Mouse (Mus musculus): ENCODE results near the gene Cux2.

Gene Cux2

DNA sequence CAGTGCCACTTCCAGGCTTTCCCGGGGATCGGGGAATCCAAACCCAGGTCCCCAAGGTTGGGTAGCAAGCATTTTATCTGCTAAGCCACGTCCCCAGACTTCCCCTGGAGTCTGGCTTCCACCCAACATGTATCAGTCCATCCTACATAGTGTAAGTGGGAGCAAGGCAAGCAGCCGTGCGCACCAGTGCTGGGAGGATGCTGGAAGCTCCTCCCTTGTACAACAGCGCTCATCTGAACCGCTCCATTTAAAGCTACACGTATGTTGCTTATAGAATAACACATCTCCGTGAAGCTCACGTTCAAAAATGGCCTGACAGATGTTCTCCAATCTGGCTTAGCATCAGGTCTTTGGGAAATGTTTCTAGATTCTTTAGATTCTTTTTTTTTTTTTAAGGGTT is 86.9 kb downstream of the Cux2 start:
- no peak for DNase-seq (ENCODE audit: low spot score in 2 of 2)

DNA sequence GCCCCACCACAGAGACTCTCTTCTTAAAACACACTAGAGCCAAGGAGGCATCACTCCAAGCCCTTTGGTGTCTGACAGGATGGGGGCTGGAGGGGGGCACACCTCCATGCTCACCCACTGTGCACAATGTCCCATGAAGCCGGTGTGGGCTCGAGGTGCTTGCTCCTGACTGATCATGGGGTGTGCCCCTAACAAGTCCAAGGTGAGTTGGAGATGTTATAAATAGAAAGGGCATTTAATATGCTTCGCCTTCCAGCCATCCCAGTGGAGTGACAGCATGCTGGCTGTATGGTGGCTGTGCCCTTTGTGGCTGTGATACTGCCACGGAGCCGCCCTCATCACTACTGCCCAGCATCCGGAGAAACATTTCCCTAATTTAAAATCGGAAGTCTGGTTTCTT is 87.5 kb downstream of the Cux2 start:
- DNase-seq (ENCODE audit: low spot score in 2 of 2): no peak

DNA sequence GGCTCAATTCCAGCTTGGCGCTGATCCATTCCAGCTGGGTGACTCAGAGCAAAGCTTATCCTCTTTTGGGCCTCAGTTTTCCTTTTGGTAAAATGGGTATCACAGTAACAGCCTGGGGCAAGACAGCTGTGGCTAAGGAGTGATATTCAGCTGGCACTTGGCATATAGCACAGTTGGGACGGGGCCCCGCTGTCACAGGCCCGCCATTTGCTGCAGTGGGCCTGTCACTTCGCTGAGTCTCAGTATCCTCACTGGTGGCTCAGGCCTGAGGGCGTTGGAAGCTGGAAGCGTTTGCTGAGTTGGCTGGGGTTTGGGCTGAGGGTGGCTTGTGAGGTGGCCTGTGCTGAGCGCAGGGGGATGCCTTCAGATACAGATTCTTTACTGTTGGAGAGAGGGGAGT is 88.6 kb downstream of the Cux2 start:
- DNase-seq (ENCODE audit: low spot score in 2 of 2): no peak

DNA sequence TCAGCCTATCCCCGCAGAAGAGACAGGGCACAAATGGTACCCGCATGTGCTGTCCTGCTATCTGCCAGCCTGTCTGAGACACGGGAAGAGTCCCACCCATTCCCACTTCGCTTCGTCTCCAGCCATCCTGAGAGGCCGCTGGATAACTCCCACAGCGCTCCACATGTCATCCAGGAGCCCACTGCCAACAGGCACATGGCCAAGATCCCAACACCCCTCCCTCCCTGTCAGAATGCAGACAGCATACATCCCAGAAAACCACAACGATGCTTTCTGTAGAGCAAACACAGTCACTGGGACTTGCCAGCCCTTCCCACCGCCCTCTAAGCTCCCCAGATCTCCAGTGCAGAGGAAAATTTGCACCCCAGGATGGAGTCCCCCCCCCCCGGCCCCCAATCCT is 90.2 kb downstream of the Cux2 start:
- no peak for DNase-seq (ENCODE audit: low spot score in 2 of 2)

DNA sequence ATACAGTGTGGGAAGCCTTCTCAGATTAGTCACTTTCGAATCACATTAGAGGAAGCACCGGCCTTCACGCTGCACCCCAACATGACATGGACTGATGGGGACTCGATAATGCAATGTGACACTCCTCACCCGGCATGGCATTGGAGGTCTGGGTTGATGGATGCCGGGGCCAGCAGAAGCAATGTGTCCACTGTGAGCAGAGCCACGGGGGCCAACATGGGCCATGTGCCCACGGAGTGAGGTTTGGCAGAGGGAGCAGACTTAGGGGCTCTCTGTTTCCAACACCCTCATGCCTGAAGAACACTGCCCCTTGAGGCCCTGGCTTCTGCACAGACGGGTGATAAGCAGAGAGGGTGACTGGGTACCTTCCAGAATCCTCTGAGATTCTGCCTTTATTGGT is 91.4 kb downstream of the Cux2 start:
- no peak for DNase-seq (ENCODE audit: low spot score in 2 of 2)

DNA sequence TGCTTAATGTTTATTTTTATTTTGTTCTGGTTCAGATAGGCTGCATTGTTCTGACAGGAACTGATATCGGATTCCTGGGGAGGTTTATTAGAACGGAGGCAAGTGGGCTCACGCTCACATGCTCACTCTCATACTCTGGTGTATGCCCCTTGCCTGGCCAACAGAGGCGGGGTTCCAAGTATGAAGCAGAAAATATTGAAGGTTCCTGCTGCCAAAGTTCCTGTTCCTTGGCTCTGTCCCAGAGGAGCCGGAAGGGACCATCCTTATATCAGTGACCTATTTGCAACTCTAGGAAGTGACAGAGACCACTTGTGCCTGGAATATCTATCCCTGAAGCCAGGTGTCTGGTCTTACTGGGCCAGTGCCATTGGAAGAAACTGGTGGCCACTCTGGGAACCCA is 94.1 kb downstream of the Cux2 start:
- no peak for DNase-seq (ENCODE audit: low spot score in 2 of 2)

DNA sequence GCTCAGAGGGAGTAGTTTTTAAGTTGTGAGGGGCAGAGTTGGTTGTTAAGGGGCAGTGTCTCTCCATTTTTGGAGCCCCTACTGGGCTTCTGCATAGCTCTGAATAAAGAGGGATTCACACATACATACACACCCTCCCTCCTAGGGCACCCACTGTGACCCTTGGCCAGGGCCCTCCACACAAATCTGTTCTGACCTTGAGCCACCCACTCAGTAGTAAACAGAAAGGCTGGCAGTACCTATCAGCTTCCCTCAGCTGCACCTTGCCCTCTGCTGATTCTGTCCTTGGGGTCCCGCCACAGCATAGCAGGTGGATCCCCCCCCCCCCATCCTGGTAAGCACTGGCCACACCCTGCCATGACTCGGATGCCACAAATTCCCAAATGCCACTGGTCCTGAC is 99.7 kb downstream of the Cux2 start:
- DNase-seq (ENCODE audit: low spot score in 2 of 2): no peak

DNA sequence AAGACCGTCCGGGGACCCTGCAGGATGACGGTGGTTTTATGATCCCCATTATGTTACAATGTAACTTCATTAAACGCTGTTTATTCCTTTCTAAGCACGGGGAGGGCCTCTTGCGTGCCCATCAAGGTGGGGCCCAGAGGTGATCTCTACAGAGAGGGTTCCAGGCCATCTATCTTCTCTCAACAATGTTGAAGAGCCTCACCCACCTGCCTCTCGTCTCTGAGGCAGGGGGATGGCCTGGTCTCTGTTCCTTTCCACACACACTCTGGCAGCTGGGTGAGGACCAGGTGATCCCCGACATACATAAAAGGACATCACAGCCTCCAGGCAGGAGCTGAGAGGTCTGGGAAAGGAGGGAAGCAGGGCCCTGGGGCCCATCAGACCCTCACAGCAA is 100.9 kb downstream of the Cux2 start:
- DNase-seq (ENCODE audit: low spot score in 2 of 2): no peak

DNA sequence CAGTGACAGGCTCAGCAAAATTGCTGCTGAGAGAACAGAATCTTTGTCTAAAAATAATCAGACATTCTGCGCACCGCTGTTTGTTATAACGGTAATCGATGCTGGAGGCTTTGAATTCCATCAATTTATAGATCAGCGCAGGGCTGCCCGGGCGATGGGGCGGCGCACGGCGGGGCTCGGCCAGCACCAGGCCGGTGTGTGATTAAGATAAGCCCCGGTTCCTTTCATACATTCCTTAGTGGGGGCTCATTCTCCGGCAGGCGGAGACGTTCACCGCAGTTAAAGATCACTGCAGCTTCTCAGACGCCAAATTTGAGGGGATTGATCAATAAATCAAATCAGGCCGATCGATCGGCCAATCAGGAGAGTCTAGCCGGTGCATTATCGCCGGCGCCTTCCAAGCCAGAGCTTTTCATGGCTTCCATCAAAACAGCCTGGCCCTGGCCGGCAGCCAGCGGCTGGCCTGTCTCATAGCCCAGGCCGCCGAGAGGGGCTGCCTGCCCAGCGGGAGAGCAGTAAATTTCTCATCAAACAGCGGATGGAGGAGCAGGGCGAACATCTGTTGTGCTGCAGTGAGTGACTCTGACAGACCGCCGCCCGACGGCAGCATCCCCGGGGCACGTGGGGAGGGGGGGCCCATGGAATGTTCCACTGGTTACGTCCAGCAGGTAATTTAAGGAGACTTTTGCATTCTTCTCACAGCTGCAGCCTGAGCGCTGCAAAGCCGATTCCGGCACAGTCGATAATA is 101.4 kb downstream of the Cux2 start:
- DNase-seq (ENCODE audit: low spot score in 2 of 2): no peak

DNA sequence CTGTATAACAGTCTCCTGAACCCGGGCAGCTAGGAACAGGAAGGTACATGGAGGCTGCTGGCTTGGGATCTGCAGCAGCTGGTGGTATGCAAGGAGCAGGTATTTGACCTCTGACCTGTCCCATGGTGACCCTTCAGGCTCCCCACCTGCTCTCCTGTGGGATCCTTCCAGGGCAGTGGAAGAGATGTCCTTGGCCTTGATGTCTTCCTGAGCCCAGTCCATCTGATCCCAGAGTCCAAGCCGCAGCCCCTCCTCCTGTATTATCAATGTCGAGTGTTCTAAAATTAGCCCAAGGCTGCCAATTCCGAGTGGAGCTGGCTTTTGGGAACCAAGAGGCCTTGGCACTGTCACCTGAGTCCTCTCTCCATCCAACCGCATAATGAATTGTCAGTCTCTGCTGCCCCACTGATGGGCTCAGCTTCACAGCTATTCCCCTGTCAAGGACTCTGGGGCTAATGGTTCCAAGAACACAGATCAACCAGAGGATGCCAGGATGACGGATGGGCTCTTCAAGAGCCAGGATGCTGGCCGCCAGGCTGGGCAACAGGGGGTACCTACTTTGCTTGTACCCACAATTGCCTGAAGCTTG is 103.2 kb downstream of the Cux2 start:
- DNase-seq (ENCODE audit: low spot score in 2 of 2): no peak

DNA sequence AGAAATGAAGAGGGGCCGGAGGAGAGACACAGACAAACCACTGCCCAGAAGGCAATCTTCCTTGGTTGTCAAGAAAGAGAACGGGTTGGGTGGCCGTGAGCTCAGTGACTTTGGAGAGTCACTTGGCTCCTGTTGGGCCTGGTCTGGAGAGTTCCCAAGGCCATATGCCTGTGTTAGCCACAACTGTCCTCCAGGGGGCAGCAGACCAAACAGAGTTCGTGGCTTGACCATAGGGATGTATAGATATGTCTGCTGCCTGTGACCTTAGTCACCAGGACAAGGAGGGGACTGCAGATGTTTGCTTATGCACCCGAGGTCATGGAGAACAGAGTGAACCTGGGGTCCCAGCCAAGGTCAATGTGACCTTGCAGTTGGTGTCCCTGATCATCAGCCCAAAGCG is 104.1 kb downstream of the Cux2 start:
- DNase-seq (ENCODE audit: low spot score in 2 of 2): no peak

DNA sequence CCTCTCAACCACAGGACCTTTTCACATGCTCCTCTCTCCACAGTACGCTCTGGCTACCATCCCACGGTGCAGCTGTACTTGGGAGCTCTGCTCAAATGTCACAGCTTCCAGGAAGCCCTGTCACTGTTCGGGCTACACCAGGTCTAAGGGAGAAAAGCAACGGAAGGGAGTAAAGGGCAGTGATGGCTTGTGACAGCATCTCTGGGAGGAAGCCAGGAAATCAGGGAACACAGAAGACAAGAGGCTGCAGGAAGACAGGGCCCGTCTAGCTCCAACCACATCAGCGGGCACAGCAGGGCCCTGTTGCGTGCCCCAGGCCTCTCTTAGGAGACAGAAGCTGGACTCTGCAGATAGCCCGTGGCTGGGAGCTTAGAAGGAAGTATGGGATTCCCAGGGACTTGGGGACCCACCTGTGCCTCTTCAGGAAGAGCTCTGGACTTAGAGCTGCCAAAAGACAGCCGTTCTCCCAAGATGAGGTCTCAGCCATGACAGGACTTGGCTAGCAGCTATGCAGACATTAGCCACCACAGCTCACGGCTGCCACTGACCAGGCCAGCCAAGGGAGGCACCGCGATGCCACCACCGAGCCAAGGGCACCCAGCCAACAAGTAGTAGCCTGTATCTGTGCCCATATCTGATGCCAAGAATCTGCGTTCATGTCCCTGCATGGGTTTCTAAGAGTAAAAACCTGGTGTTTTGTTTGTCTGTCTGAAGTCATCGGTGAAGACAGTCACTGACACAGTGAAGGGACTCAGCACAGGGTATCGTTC is 105.7 kb downstream of the Cux2 start:
- no peak for DNase-seq (ENCODE audit: low spot score in 2 of 2)

DNA sequence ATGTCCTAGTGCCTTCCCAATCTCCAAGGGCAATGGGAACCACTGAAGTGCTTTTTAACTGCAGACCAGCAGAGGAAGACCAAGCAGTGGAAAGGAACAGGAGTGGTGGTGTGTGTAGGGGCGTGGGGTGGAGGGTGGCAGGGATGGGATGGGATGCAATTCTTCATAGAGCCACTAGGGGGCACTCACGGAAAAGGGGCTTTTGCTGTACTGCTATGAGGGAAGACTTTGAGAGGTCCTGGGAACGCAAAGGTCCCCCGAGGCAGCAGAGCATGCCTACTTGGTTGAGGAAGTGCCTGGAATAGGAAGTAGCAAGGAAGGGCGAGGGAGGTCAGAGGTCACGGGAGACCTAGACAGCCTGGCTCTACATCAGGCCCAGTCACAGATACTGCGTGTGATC is 106.4 kb downstream of the Cux2 start:
- DNase-seq (ENCODE audit: low spot score in 2 of 2): no peak

DNA sequence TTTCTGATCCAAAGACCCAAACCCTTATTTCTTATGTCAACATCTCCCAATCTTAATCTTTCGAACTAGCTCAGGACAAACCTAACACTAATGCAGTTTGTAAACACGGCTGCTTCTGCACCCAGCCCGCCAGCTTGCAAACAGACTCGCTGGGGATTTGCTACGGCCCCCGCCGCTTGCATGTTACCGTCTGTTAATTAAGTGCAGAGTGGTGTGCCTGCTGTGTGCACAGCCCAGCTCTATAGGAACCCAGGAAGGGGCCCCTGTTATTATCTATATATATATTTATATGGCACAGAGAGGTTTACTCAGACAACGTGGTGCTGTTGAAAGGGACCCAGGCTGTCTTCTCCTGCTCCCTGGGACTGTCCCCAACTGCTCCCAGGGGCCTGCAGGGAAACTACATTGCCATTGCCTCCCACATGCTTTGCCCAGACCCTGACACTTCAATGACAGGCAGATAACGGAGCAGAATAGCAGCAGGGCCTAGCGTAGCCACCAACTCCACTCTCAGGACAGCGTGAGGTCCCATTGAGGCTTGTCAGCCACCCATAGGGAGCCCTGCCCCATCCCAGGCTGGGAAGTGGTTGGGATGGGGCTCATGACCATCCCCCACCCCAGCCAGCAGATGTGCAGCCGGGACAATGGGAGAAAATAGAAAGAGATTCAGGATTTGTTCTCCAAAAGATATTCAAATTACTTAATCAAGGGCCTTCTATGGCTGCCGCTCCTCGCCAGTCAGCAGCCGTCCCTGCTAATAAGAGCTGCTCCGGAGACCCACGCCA is 111.6 kb downstream of the Cux2 start:
- no peak for DNase-seq (ENCODE audit: low spot score in 2 of 2)

DNA sequence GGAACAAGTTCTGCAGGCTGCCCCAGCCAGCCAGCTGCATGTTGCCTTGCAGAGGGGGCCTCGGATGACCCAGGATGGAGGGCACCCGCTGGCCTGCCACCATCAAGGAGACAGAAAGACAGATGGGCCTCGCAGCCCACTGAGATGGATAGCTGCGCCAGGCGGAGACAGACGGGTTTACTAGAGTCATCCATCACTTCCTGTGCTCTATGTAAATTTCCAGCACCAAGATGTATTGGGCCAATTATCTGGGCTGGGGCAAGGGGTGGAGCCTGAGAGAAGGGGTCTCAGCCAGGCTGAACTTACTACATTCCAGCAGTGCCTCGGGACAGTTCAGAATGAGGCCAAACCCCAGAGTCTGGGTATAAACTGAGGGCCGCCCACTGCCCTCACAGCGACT is 119.6 kb downstream of the Cux2 start:
- DNase-seq (ENCODE audit: low spot score in 2 of 2): no peak

DNA sequence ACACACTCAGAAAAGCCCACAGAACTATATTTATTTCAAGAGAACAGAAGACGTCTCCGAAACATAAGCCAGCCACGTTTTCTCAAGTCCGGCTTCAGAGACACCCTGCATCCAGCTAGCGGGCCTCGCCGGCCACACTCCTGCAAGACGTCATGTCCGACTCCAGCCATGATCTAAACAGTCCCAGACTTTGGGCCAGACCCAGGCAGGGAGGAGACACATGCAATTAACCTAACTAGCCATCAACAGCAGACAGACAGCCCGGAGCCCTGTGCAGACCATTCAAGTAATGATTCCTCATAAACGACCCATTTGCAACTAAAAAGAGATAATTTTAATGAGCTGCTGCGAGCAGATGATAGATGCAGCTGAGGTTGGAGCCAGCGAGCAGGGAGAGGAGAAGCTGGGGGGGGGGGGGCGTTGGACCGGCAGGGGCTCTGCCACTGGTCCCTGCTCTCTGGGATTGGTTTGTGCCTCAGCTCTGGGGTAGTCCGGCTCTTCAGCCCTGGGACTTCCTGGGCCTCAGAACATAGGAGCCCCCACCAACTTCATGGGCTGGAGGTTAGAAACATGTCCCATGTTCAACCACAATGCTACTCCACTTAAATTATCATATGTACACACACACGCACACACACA is 121.4 kb downstream of the Cux2 start:
- DNase-seq (ENCODE audit: low spot score in 2 of 2): no peak

DNA sequence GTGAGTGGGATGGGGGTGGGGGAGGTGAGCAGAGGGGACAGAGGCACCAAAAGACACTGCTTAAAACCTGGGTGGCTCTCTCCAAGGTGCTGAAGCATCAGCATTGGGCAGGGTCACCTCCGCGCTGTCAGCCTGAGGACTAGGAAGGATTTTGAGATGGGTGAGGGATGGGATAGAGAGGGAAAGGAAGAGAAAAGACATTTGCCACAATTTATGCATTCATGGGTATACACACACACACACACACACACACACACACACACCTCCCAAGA is 123.4 kb downstream of the Cux2 start:
- no peak for DNase-seq (ENCODE audit: low spot score in 2 of 2)

DNA sequence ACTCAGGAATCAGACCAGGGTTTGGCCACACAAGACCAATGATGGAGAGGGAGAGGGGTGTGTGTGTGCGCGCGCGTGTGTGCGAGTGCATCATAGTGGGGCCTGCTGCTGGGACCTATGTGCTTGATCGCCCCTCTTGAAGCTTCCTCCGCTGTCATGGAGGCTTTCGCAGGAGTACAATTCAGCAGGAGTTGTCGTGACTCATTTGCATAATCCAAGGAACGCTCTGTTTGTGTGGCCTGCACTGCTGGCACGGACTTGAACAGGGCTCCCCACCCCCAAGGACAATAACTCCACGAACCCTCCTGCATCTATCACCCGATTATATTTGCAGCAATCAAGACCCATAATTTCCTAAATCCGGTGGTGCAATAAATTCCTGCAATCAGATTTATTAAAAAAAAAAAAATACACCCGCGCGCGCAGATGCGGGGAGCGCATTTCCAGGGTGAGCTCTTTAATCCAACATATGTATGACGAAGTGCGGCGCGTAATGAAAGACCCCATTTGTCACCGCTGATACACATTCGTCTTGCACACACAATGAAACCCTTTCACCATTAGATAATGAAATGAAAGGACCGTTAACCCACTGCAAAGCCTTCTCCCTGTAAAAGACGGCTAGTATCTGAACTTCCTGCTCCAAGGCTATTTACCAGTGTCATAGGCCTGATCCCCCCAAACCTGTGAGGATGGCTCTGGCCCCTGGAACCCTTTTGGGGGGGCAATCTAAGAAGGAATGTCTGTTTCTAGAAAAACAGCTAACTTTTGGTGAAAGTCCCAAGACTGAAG is 124.0 kb downstream of the Cux2 start:
- no peak for DNase-seq (ENCODE audit: low spot score in 2 of 2)

DNA sequence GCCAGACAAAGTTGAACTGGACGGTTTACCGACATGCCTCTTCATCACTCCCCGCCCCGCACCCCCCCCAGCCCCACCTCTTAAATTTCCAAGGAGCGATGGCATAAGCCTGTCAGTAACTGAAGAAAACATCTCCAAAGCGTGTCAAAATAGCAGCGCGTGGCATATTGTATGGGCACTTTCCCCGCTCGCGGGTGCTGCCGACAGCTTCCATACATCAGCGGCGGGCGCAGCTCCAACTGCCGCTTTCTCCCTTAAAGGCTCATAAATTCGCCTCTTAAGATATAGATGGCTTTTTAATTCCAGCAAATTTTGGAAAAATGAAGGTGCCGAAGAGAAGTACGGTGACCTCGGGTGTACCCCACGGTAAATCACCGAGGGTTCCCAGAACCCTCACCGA is 124.6 kb downstream of the Cux2 start:
- peak in 1 of 2 experiments; percentile 26 for DNase-seq (ENCODE audit: low spot score in 2 of 2)

DNA sequence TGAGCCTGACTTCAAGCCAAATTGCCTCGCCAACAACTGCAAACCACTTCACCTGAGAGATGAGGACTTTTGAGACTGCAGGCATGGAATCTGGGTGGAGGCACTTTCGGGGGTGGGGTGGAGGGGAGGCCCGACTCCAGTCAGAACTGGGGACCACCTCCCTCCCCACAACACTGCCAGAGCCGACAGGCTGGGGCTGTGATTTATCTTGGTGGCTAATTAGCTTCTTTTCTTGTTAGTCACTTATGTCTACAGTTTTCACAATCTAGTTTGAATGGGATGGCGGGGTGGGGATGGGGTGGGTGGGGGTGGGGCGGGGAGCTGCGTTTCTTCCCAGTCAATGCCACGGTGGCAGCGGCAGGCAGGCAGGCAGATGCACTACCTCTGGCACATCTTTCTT is 125.5 kb downstream of the Cux2 start:
- no peak for DNase-seq (ENCODE audit: low spot score in 2 of 2)
